Mouse (Mus musculus): Measurements from ENCODE around the gene Nr1h5.

The Nr1h5 gene

DNA sequence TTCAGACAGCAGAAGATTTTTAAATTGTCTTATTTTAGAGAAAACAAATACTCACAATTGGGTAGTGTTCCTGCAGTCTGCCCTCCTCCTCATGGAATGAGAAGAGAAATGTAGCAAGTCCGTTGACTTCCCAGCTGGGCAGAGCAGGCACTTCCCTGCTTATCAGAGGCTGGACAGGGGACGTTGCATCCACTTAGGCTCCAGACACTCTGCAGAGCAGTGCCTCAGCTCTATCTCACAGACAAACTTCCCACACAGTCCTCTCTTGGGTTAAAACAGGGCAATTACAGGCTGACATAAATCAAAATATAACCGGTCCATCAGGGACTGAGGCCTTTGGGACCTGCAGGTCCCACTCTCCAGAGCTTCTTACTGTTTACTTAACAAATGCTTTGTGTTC lies at the start of gene Nr1h5:
Nr1h5 (minus strand) TSS at position 101 of the 400 bp plus-strand sequence.
- no peak for DNase-seq (ENCODE audit: low spot score)

- no peak for DNase-seq (ENCODE audit: low spot score)
Observed at GRCm38 (mm10) chr3:103001595-103001994, 37.7 kb upstream of the Nr1h5 start.

GRCm38 (mm10) chr3:102997591-102997990 lies 33.7 kb upstream of the Nr1h5 start:
- no peak for DNase-seq (ENCODE audit: low spot score)

GRCm38 (mm10) chr3:102997036-102997435 lies 33.1 kb upstream of the Nr1h5 start:
- DNase-seq (ENCODE audit: low spot score), result no peak

DNA sequence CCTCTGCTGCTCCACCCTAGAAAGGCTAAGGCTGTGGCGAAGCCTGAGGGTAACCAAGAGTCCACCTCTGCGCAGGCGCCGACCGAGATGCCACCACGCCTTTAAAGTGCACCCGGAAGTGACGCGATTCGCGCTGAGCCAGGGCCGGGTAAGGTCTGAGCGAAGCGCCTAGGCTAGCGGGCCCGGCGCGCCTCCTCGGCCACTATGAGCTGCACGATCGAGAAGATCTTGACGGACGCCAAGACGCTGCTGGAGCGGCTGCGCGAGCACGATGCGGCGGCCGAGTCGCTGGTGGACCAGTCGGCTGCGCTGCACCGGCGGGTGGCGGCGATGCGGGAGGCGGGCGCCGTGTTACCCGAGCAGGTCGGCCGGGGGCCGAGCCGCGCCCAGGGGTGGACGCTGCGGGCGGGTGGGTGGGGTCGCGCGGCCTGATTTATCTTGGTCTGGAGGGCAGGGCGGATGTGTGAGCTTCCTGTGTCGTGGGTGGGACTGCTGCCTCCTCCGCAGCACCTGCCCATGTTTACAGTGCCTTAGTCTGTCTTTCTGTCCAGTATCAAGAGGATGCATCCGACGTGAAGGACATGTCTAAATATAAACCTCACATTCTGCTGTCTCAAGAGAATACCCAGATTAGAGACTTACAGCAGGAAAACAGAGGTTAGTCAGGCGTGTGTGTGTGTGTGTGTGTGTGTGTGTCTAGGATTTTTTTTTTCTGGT lies 31.8 kb upstream of the Nr1h5 start, which contains the start of gene Sike1:
Sike1 (plus strand) TSS at position 104 of the 717 bp plus-strand sequence.
- peak; percentile 93 for DNase-seq (ENCODE audit: low spot score)

DNA sequence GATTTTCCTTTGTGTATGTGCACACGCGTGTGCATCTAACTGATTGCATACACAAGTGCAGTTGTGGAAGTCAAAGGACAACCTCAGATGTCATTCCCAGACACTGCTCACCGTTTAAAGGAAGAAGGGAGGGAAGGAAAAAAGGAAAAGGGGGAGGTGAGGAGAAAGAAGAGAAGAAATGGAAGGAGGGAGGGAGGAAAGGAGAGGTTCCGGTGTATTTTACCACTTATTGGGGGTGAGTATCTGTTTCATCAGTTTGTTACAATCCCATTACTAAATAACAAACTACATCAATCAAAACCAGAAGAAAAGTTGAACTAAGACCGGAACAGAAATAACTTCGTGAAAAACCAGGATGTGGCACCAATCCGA lies 31.3 kb upstream of the Nr1h5 start:
- no peak for DNase-seq (ENCODE audit: low spot score)

DNA sequence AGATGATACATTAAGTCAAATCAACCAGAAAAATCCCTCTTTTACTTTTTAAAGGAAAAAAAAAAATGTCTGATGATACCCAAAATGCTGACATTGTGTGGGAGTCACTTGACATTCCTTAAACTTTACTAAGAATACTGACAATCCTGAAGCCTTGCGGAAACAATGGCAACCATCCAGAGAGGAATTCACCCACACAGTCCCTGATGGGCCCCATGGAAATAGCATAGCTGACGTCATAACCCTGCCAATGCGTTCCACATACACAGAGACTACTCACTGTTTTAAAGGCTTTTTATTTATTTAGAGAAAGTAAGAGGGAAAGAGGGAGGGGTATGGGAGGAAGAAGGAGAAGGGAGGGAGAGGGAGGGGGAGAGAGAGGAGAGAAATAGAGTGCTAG lies 29.0 kb upstream of the Nr1h5 start:
- DNase-seq (ENCODE audit: low spot score), result no peak

DNA sequence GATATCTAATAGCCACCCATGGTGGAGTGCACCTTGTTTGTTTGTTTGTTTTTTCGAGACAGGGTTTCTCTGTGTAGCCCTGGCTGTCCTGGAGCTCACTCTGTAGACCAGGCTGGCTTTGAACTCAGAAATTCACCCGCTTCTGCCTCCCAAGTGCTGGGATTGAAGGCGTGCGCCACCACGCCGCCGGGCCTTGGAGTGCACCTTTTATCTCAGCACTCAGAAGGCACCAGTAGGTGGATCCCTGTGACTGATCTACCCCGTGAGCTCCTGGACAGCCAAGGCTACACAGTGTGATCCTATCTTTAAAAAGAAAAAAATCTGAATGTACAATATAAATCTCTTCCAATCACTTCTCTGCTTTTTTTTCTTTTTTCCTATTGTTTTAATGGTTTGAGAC lies 27.1 kb upstream of the Nr1h5 start:
- DNase-seq (ENCODE audit: low spot score), result no peak

- DNase-seq (ENCODE audit: low spot score), result no peak
Observed at GRCm38 (mm10) chr3:102980349-102980736, 16.4 kb upstream of the Nr1h5 start.

DNA sequence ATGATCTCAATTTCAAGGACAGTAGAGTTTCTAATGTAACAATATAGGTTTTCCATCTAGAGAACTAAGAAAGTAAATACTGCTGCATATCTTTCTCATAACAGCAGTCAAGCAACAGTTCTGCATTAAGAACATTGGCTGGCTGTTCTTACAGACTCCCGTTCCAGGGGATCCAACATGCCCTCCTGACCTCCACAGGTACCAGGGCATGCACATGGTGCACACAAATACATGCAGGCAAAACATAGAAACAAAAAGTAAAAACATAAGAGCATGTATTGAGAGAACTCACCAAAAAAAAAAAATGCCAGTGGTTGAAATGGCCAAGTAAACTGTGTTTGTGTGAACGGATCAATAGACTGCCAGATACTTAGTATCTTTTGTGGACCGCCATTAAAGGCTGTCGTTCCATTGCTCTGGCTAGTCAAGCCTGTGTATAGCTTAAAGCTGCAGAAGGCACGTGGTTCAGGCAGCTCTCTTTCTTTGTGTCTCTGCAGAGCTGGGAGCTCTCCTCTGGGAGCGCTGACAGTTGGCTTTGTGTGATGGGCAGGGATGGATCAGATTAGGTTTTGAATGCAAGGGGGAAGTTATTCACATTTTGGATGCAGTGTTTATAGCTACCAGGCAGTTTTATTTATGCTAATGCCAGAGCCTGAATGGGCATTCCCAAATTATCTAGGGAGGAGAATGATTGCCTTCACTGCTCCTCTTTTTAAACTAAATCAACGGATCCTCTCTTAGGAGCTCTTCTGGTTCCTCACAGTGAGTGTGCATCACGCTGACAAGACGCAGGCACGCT lies 15.8 kb upstream of the Nr1h5 start:
- DNase-seq (ENCODE audit: low spot score), result no peak

- DNase-seq (ENCODE audit: low spot score), result no peak
Observed at GRCm38 (mm10) chr3:102976906-102977305, 13.0 kb upstream of the Nr1h5 start.

DNA sequence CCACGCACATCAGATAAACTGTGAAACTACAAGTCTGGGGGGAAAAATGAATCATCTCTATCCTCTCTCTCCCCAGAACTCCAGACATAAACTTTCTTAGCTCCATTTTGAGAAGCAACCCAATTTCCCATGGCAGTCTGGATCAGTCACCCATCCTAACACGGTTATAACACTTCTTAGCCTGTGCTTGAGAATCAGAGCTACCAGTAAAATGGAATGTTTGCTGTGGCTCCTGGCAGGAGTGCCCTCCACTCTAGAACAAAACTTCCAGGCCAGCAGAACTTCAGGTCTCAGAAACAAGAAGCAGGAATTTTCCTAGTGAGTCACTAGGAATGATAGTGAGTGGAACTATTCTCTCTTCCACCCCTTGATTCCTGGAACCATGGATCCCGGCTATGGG lies 6.6 kb upstream of the Nr1h5 start:
- no peak for DNase-seq (ENCODE audit: low spot score)

GRCm38 (mm10) chr3:102970067-102970466 lies 6.1 kb upstream of the Nr1h5 start:
- DNase-seq (ENCODE audit: low spot score), result no peak

- DNase-seq (ENCODE audit: low spot score), result no peak
Observed at GRCm38 (mm10) chr3:102955596-102955995, 8.3 kb downstream of the Nr1h5 start.

- DNase-seq (ENCODE audit: low spot score), result no peak
Observed at GRCm38 (mm10) chr3:102955143-102955542, 8.8 kb downstream of the Nr1h5 start.

- DNase-seq (ENCODE audit: low spot score), result no peak
Observed at GRCm38 (mm10) chr3:102954476-102954875, 9.5 kb downstream of the Nr1h5 start.

DNA sequence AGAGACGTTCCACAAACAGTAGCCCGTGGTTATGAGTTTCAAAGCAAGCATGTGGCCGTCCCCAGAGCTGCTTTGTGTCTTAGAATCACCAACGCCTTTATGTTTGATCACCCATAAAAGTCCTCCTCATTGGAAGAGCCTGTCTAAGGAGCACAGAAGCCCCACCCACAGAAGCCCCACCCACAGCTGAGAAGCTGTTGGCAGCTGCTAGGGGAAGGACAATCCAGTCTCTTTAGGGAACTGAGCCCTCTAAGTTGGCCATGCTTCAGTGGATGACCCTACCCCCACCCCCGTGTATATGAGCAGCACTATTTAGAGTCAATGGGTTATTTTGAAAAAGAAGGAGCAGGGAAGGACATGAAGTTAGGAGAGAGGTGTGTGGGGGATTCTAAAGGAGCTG lies 17.1 kb downstream of the Nr1h5 start:
- no peak for DNase-seq (ENCODE audit: low spot score)

GRCm38 (mm10) chr3:102946312-102946711 lies 17.6 kb downstream of the Nr1h5 start:
- no peak for DNase-seq (ENCODE audit: low spot score)

- no peak for DNase-seq (ENCODE audit: low spot score)
Observed at GRCm38 (mm10) chr3:102938100-102938499, 25.8 kb downstream of the Nr1h5 start.

DNA sequence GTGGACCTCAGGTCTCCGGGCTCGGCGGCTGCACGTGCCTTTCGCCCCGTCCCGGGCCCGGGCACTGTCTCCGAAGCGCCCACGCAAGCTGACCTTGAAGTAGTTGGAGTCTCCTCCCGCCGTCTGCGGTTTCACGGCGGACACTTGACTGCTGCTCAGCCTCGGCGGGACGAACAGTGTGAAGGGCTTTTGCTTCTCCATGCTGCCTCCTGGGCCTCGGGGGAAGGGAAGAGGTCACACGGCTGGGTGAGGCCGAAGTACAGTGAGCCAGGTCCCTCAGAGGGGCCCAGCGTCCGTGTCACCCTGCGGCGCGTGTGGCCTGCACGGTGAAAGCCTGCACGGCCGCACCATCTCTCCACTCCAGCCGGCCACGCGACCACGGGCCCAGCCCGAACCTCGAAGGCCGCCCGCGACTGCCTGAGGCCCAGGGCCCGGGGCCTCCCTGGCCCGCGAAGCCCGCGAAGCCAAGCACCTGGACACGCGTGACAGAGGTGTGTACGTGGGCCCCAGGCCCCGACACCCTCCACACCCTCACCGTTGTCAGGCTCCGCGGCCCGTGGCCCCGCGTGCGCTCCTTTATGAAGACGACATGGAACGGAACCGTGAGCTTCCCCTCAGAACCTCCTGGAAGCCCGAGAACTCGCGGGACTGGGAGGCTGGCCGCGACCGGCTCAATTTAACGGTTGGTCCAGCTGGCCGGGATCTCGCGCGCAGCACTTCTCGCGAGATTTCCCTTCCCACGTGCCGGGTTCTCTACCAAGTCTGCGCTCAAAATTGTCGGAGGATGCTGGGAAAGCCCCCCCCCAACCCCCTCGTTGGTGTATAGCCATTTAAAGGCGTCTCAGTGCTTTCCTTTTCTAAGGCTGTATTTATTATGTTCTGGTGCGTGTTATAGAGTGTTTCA lies 28.2 kb downstream of the Nr1h5 start, which contains the start of gene Sycp1:
Sycp1 (minus strand) TSS at position 650 of the 904 bp plus-strand sequence.
- DNase-seq (ENCODE audit: low spot score), result no peak

DNA sequence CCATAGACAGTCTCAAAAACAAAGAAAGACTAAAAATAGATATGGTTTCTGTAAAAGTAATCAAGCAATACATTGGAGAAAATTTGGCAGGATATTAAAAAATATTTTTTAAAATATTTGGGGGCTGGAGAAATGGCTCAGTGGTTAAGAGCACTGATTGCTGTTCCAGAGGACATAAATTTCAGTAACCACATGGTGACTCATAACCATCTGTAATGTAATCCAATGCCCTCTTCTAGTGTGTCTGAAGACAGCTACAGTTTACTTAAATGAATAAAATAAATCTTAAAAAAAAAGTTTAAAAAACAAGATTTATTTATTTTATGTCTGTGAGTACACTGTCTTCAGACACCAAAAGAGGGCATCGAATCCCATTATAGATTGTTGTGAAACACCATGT lies 64.8 kb downstream of the Nr1h5 start:
- no peak for DNase-seq (ENCODE audit: low spot score)
